Mouse (Mus musculus) brain, embryonic 14.5 days (tissue): ENCODE results near the gene Yrdc.

Source experiments
- CTCF ChIP-seq: fragments of 200-500 bp; IDR thresholded peaks from 2 replicates; pipeline ENCODE4 v1.5.1; 2012; ENCODE audit warnings: inconsistent platforms, mild to moderate bottlenecking, moderate library complexity, borderline replicate concordance; ENCODE audit not compliant: insufficient read depth, insufficient read length; ENCODE audit errors: extremely low read depth
- POLR2A ChIP-seq: fragments of 200-500 bp; IDR thresholded peaks from 2 replicates; pipeline ENCODE4 v1.6.1; 2012; ENCODE audit warnings: mild to moderate bottlenecking, inconsistent platforms, borderline replicate concordance; ENCODE audit not compliant: poor library complexity, insufficient read depth, insufficient read length, severe bottlenecking; ENCODE audit errors: extremely low read depth

DNA sequence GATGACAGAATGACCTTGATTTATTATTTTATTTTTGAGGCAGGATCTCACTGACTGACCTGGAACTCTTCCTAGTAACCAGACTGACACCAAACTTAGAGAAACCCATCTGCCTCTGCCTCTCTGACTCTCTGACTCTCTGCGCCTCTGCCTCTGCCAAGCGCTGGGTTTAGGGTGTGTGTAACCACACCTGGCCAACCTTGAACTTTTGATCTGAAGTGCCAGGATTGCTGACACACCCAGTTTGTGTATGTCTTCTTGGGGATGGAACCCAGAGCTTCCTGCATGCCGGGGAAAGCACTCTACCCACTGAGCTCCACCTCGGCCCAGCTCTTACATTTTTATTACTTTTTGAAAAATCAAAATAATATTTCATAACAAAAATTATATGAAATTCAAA, 31.6 kb upstream of the Yrdc start:
- TF ChIP-seq CTCF (no peak), POLR2A (no peak)
